Comparison of ENCODE assay signal across 16 mouse cellular contexts in genomic region chr5:99746087-99746486, GRCm38 (mm10).
"Had no signal": no experiment of that assay in that cellular context is flagged by ENCODE, and none has a peak within 500 bp of the region (broad histone marks: within the 10 kb centered on the region; RNA-seq: fewer than 3 reads in every experiment).

No protein-coding gene starts in this region.

- H3K27me3 ChIP-seq: liver, embryonic 13.5 days; stomach, embryonic 15.5 days had no signal

- H3K36me3 ChIP-seq: liver, embryonic 13.5 days; midbrain, embryonic 12.5 days; stomach, embryonic 15.5 days had no signal

- H3K4me3 ChIP-seq: layer of hippocampus, adult 2 months; liver, embryonic 13.5 days; midbrain, embryonic 12.5 days; myocyte; stomach, embryonic 15.5 days had no signal

- H3K4me2 ChIP-seq: liver, embryonic 13.5 days; midbrain, embryonic 12.5 days; stomach, embryonic 15.5 days had no signal

- H3K9ac ChIP-seq: liver, embryonic 13.5 days; midbrain, embryonic 12.5 days; stomach, embryonic 15.5 days had no signal

- H3K9me3 ChIP-seq: liver, embryonic 13.5 days; midbrain, embryonic 12.5 days; stomach, embryonic 15.5 days had no signal

- DNase-seq: kidney, adult 9 months; kidney, postnatal 25 days; layer of hippocampus, adult 9-11 months; liver, embryonic 13.5 days; lung, adult 2 months; lung, postnatal 14 days; lung, postnatal 4 days; retina, postnatal 1 day; right cerebral cortex, postnatal 25 days; spleen, adult 18-20 months; thymus, postnatal 25 days had no signal

- H3K4me1 ChIP-seq: liver, embryonic 13.5 days; stomach, embryonic 15.5 days had no signal

- ATAC-seq: midbrain, embryonic 16.5 days had no signal

- H3K27ac ChIP-seq: layer of hippocampus, adult 2 months; liver, embryonic 13.5 days; midbrain, embryonic 12.5 days; stomach, embryonic 15.5 days had no signal
